Mouse (Mus musculus): ENCODE results near the gene Olfr1181. TPM values are rescaled to one million over a fixed set of nuclear protein-coding genes. Genes with fewer than 3 reads are reported as not detected.

Gene Olfr1181
- 0.06 TPM for polyA plus RNA-seq (2017; shearing (Covaris generic))

GRCm38 (mm10) chr2:88426071-88426470, at the start of gene Olfr1181:
Gene Olfr1181 (minus strand): TSS chr2:88426171.

GRCm38 (mm10) chr2:88454567-88454966, 28.6 kb upstream of the Olfr1181 start, which contains the start of gene Olfr1183:
Gene Olfr1183 (plus strand): TSS chr2:88454867.

GRCm38 (mm10) chr2:88449031-88449430, 23.1 kb upstream of the Olfr1181 start, which contains the start of gene Gm13757:
Gene Gm13757 (minus strand): TSS chr2:88449131.

GRCm38 (mm10) chr2:88419051-88419450, 6.9 kb downstream of the Olfr1181 start, which contains the start of gene Olfr1180:
Gene Olfr1180 (minus strand): TSS chr2:88419151.

GRCm38 (mm10) chr2:88406353-88406752, 19.6 kb downstream of the Olfr1181 start, which contains the start of gene Olfr1179:
Gene Olfr1179 (minus strand): TSS chr2:88406453.

GRCm38 (mm10) chr2:88386762-88387161, 39.2 kb downstream of the Olfr1181 start, which contains the start of gene Olfr1178:
Gene Olfr1178 (plus strand): TSS chr2:88387062.

Other genes starting within 250 kb of the Olfr1181 start
- gene Olfr1168, start 244.3 kb downstream of the Olfr1181 start, polyA plus RNA-seq (2017; shearing (Covaris generic)) = not detected
- gene Olfr1170, start 197.8 kb downstream of the Olfr1181 start, polyA plus RNA-seq (2017; shearing (Covaris generic)) = not detected
- gene Olfr1173, start 146.3 kb downstream of the Olfr1181 start, polyA plus RNA-seq (2017; shearing (Covaris generic)) = 0.13 TPM
- not detected for gene Olfr1174-ps, start 111.0 kb downstream of the Olfr1181 start, polyA plus RNA-seq (2017; shearing (Covaris generic))
- gene Olfr1175-ps, start 99.0 kb downstream of the Olfr1181 start, polyA plus RNA-seq (2017; shearing (Covaris generic)) = 0.06 TPM
- not detected for gene Olfr1176, start 89.5 kb downstream of the Olfr1181 start, polyA plus RNA-seq (2017; shearing (Covaris generic))
- gene Olfr1177-ps, start 79.7 kb downstream of the Olfr1181 start, polyA plus RNA-seq (2017; shearing (Covaris generic)) = not detected
- not detected for gene Olfr1178, start 39.1 kb downstream of the Olfr1181 start, polyA plus RNA-seq (2017; shearing (Covaris generic))
- gene Olfr1179, start 19.7 kb downstream of the Olfr1181 start, polyA plus RNA-seq (2017; shearing (Covaris generic)) = not detected
- not detected for gene Olfr1180, start 7.0 kb downstream of the Olfr1181 start, polyA plus RNA-seq (2017; shearing (Covaris generic))
- not detected for gene Gm13757, start 23.0 kb upstream of the Olfr1181 start, polyA plus RNA-seq (2017; shearing (Covaris generic))
- gene Olfr1183, start 28.7 kb upstream of the Olfr1181 start, polyA plus RNA-seq (2017; shearing (Covaris generic)) = not detected
- gene Olfr1184, start 57.4 kb upstream of the Olfr1181 start, polyA plus RNA-seq (2017; shearing (Covaris generic)) = 0.19 TPM
- 0.05 TPM for gene Olfr1185-ps1, start 67.1 kb upstream of the Olfr1181 start, polyA plus RNA-seq (2017; shearing (Covaris generic))
- gene Olfr1186, start 92.4 kb upstream of the Olfr1181 start, polyA plus RNA-seq (2017; shearing (Covaris generic)) = not detected
- not detected for gene Olfr1188, start 130.8 kb upstream of the Olfr1181 start, polyA plus RNA-seq (2017; shearing (Covaris generic))
- not detected for gene Olfr1189, start 160.3 kb upstream of the Olfr1181 start, polyA plus RNA-seq (2017; shearing (Covaris generic))
- 0.05 TPM for gene Olfr1191-ps1, start 214.4 kb upstream of the Olfr1181 start, polyA plus RNA-seq (2017; shearing (Covaris generic))
- not detected for gene Olfr1192-ps1, start 222.3 kb upstream of the Olfr1181 start, polyA plus RNA-seq (2017; shearing (Covaris generic))
- gene Olfr1193, start 249.5 kb upstream of the Olfr1181 start, polyA plus RNA-seq (2017; shearing (Covaris generic)) = not detected